8 mouse cellular contexts compared by ENCODE assay signal in genomic region chr14:104038628-104039325, GRCm38 (mm10).
A peak's percentile ranks its signal among the peaks of the same experiment; 100 is the strongest.
DNase-seq lines count a peak whose midpoint lies in the region; ATAC-seq and TF ChIP-seq lines count a peak whose summit lies in the region.

No protein-coding gene starts in this region.

- ATAC-seq in heart, embryonic 11.5 days (replicated peaks; ENCODE audit: insufficient number of reproducible peaks, low FRiP score, low TSS enrichment): no peak
- peak; percentile 79 for ATAC-seq in kidney, embryonic 16.5 days (ENCODE audit: low FRiP score, low TSS enrichment)
- peak; percentile 89 for ATAC-seq in neural tube, embryonic 12.5 days (ENCODE audit: low FRiP score, low read depth)

- no peak overlapping the region for H3K9ac ChIP-seq in heart, embryonic 11.5 days (ENCODE audit: low read depth, low read length)
- H3K9ac ChIP-seq in kidney, embryonic 16.5 days (replicated peaks; ENCODE audit: low read length): no peak overlapping the region
- no peak overlapping the region for H3K9ac ChIP-seq in liver, adult 2 months (ENCODE audit: low read depth, low read length)
- no peak overlapping the region for H3K9ac ChIP-seq in neural tube, embryonic 12.5 days

- H3K27ac ChIP-seq in heart, embryonic 11.5 days (ENCODE audit: low read depth, low read length): no peak overlapping the region
- no peak overlapping the region for H3K27ac ChIP-seq in kidney, embryonic 16.5 days (ENCODE audit: low read length)
- no peak overlapping the region for H3K27ac ChIP-seq in liver, adult 2 months (replicated peaks; ENCODE audit: insufficient read depth, low read depth, low read length)
- H3K27ac ChIP-seq in neural tube, embryonic 12.5 days: no peak overlapping the region

- 10% methylated on average over 13 of the region's 13 CpGs for WGBS in heart, embryonic 11.5 days (ENCODE audit: insufficient replicate concordance)
- WGBS in kidney, embryonic 16.5 days: 10% methylated on average over 13 of the region's 13 CpGs
- 13% methylated on average over 13 of the region's 13 CpGs for WGBS in liver, adult 2 months
- 10% methylated on average over 13 of the region's 13 CpGs for WGBS in neural tube, embryonic 12.5 days

- no peaks in the 10 kb centered on the region for H3K4me1 ChIP-seq in heart, embryonic 11.5 days (ENCODE audit: control insufficient read depth, insufficient read depth, low read length)
- H3K4me1 ChIP-seq in kidney, embryonic 16.5 days (ENCODE audit: insufficient read depth, low read length): no peaks in the 10 kb centered on the region
- H3K4me1 ChIP-seq in liver, adult 2 months (ENCODE audit: control insufficient read depth, insufficient read depth, low read length): no peaks in the 10 kb centered on the region
- H3K4me1 ChIP-seq in neural tube, embryonic 12.5 days: no peaks in the 10 kb centered on the region

- peak; percentile 81 for TF ChIP-seq CTCF in liver, adult 2 months (IDR thresholded peaks at IDR 0.05; ENCODE audit: low read depth, low read length)

- TF ChIP-seq POLR2A in liver, adult 2 months (IDR thresholded peaks at IDR 0.05; ENCODE audit: extremely low read depth, insufficient read depth, low read length): no peak

- no peak overlapping the region for H3K4me3 ChIP-seq in heart, embryonic 11.5 days (ENCODE audit: low read depth, low read length)
- no peak overlapping the region for H3K4me3 ChIP-seq in kidney, embryonic 16.5 days (ENCODE audit: low read length)
- H3K4me3 ChIP-seq in liver, adult 2 months (ENCODE audit: insufficient read depth, low read depth, low read length): no peak overlapping the region
- H3K4me3 ChIP-seq in neural tube, embryonic 12.5 days: no peak overlapping the region

- no peaks in the 10 kb centered on the region for H3K9me3 ChIP-seq in heart, embryonic 11.5 days (replicated peaks; ENCODE audit: control insufficient read depth, low read length)
- H3K9me3 ChIP-seq in kidney, embryonic 16.5 days (ENCODE audit: low read length): no peaks in the 10 kb centered on the region
- no peaks in the 10 kb centered on the region for H3K9me3 ChIP-seq in neural tube, embryonic 12.5 days

- peak; percentile 43 for DNase-seq in CD4-positive, CD25-positive, alpha-beta regulatory T cell, adult 2 months (ENCODE audit: low read depth, low spot score)
- peak; percentile 25 for DNase-seq in adrenal gland, adult 2 months
- peak; percentile 89 for DNase-seq in embryo, embryonic 11 days
- peak; percentile 17 for DNase-seq in liver, adult 2 months (ENCODE audit: extremely low read depth, low read depth, low spot score)
- DNase-seq in urinary bladder, postnatal 14 days (ENCODE audit: low spot score): peak; percentile 34

- H3K4me2 ChIP-seq in heart, embryonic 11.5 days: peak overlapping the region; percentile 11; the same call in 1 of the 2 replicates
- no peak overlapping the region for H3K4me2 ChIP-seq in kidney, embryonic 16.5 days (replicated peaks; ENCODE audit: low read depth, low read length)
- H3K4me2 ChIP-seq in neural tube, embryonic 12.5 days (replicated peaks): peak overlapping the region; percentile 31

- no peaks in the 10 kb centered on the region for H3K27me3 ChIP-seq in heart, embryonic 11.5 days (ENCODE audit: control insufficient read depth, insufficient read depth, low read length)
- H3K27me3 ChIP-seq in kidney, embryonic 16.5 days (ENCODE audit: insufficient read depth, low read length): peaks cover 7% of the 10 kb centered on the region; the same call in 1 of the 2 replicates
- H3K27me3 ChIP-seq in liver, adult 2 months (ENCODE audit: control insufficient read depth, insufficient read depth, low read length): no peaks in the 10 kb centered on the region
- H3K27me3 ChIP-seq in neural tube, embryonic 12.5 days (replicated peaks): no peaks in the 10 kb centered on the region

- no peaks in the 10 kb centered on the region for H3K36me3 ChIP-seq in heart, embryonic 11.5 days (ENCODE audit: control insufficient read depth, insufficient read depth, low read length)
- H3K36me3 ChIP-seq in kidney, embryonic 16.5 days (ENCODE audit: insufficient read depth, low read length): no peaks in the 10 kb centered on the region
- H3K36me3 ChIP-seq in liver, adult 2 months (ENCODE audit: control insufficient read depth, insufficient read depth, low read length): no peaks in the 10 kb centered on the region
- no peaks in the 10 kb centered on the region for H3K36me3 ChIP-seq in neural tube, embryonic 12.5 days

- H3K79me2 ChIP-seq in liver, adult 2 months (ENCODE audit: control insufficient read depth, insufficient read depth, low read length): no peaks in the 10 kb centered on the region

Comparison
In these comparisons a context has a peak if more than half of its experiments do, and no peak if none do; other contexts are left out.
1. DNase-seq: peak in every context shown above with its lines; median percentile 89 in embryo, embryonic 11 days; 43 in CD4-positive, CD25-positive, alpha-beta regulatory T cell, adult 2 months; 34 in urinary bladder, postnatal 14 days; 25 in adrenal gland, adult 2 months; 17 in liver, adult 2 months.